Mouse (Mus musculus) kidney, embryonic 16.5 days (tissue): ENCODE measurements around the gene Tmem140. TPM values are rescaled to one million over a fixed set of nuclear protein-coding genes. Genes with fewer than 3 reads are reported as not detected.

Source experiments
- ATAC-seq: fragments of 200-750 bp; cut with Nextera tagmentation; 2 replicates; pipeline ENCODE4 v1.8.0; 2017; ENCODE audit warnings: moderate TSS enrichment; ENCODE audit not compliant: low FRiP score, low TSS enrichment
- H3K27ac ChIP-seq: fragments of 300-500 bp; sonication (generic); 2 replicates; pipeline ENCODE4 v1.5.1; 2014; ENCODE audit warnings: low read length
- H3K27me3 ChIP-seq: fragments of 300-500 bp; sonication (generic); 2 replicates; pipeline ENCODE4 v1.6.1; 2014; ENCODE audit warnings: low read length, control low read depth, mixed read lengths; ENCODE audit not compliant: insufficient read depth
- H3K36me3 ChIP-seq: fragments of 300-500 bp; sonication (generic); 2 replicates; pipeline ENCODE4 v1.6.1; 2014; ENCODE audit warnings: low read length, control low read depth, mixed read lengths; ENCODE audit not compliant: insufficient read depth
- H3K4me1 ChIP-seq: fragments of 300-500 bp; sonication (generic); 2 replicates; pipeline ENCODE4 v1.6.1; 2014; ENCODE audit warnings: low read length, control low read depth, mixed read lengths; ENCODE audit not compliant: insufficient read depth
- H3K4me2 ChIP-seq: fragments of 300-500 bp; sonication (generic); replicated peaks from 2 replicates; pipeline ENCODE4 v1.6.1; 2014; ENCODE audit warnings: low read depth, low read length
- H3K4me3 ChIP-seq: fragments of 300-500 bp; sonication (generic); 2 replicates; pipeline ENCODE4 v1.5.1; 2014; ENCODE audit warnings: mild to moderate bottlenecking, low read length
- H3K9ac ChIP-seq: fragments of 300-500 bp; sonication (generic); replicated peaks from 2 replicates; pipeline ENCODE4 v1.6.1; 2014; ENCODE audit warnings: low read length
- H3K9me3 ChIP-seq: fragments of 300-500 bp; sonication (generic); 2 replicates; pipeline ENCODE4 v1.6.1; 2016; ENCODE audit warnings: low read length, control low read depth
- WGBS: fragments of 180-500 bp; shearing (Covaris S2); extraction: QIAGEN DNeasy Blood & Tissue Kit; methylation state at CpG from one replicate; pipeline ENCODE4 v1.1.7; 2014; 5-methylcytosine and 5-hydroxymethylcytosine counted together
- polyA plus RNA-seq: library from polyadenylated mRNA; unstranded; fragments of >200 nt; fragmentation: Nextera tagmentation; extraction: Ambion mirVana; gene quantifications from 2 replicates; pipeline ENCODE4 v1.2.1, GENCODE M21; 2015

Tmem140 gene
- polyA plus RNA-seq, 1 experiment from 2014 or later: 2.8 TPM

GRCm38 (mm10) chr6:34906125-34906524, 43.2 kb downstream of the Tmem140 start:
- 70% methylated on average over 2 of the region's 2 CpGs for WGBS
- H3K27me3 ChIP-seq: no peaks in the 10 kb centered on the region
- no peak overlapping the region for H3K4me3 ChIP-seq
- H3K27ac ChIP-seq: no peak overlapping the region
- no peak overlapping the region for H3K9ac ChIP-seq
- peaks cover 13% of the 10 kb centered on the region for H3K4me1 ChIP-seq
- H3K9me3 ChIP-seq: no peaks in the 10 kb centered on the region
- H3K36me3 ChIP-seq: peaks cover 20% of the 10 kb centered on the region
- H3K4me2 ChIP-seq: no peak overlapping the region
- no peak for ATAC-seq

DNA sequence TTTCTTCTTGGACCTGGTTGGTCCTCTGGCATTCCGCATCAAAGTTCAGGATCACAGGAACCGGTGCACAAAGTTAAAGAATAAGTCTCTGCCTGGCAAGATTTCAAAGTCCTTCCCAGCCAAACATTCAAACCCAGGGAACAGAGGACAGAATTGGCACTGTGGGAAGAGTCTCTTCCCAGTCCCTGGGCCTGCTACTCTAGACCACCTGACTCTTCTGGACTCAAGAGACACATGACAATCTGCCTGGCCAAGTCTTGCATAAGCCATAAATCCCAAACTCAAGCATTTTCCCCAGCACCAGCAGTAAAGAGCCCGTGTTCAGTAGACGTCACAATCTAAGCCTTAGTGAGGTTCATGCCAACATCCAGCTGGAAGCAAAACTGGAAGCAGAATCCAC, 43.7 kb downstream of the Tmem140 start:
- H3K36me3 ChIP-seq: peaks cover 20% of the 10 kb centered on the region
- H3K27ac ChIP-seq: no peak overlapping the region
- no peak for ATAC-seq
- H3K4me2 ChIP-seq: no peak overlapping the region
- no peak overlapping the region for H3K9ac ChIP-seq
- no peak overlapping the region for H3K4me3 ChIP-seq
- WGBS: 85% methylated on average over 4 of the region's 4 CpGs
- H3K4me1 ChIP-seq: peaks cover 13% of the 10 kb centered on the region
- H3K9me3 ChIP-seq: no peaks in the 10 kb centered on the region
- no peaks in the 10 kb centered on the region for H3K27me3 ChIP-seq

DNA sequence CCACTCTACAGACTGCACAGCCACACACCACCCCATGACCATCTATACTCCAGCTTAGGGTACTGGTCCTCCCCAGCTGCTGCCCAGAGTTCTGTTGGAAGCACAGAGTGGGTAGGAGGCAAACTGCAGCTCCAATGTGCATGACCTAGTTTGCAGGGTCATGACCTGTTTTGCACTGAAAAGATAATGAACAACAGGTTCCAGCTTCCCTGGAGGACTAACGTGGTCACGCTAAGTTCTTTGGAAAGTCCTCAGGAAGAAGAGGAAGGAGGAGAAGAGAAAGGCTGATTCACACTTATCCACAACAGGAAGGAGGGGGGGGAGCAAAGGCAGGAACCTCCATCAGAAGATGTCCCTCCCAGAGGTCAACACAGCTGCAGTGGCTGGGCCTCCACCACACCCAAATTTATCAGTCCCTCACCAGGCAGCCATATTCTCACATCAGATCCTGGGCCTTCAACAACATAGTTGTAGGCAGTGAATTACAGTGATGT, 44.2 kb downstream of the Tmem140 start:
- no peak for ATAC-seq
- Histone ChIP-seq H3K27ac (no peak overlapping the region), H3K9ac (no peak overlapping the region), H3K36me3 (peaks cover 19% of the 10 kb centered on the region), H3K4me1 (peaks cover 13% of the 10 kb centered on the region), H3K4me2 (no peak overlapping the region), H3K27me3 (no peaks in the 10 kb centered on the region), H3K4me3 (no peak overlapping the region), H3K9me3 (no peaks in the 10 kb centered on the region)
- 76% methylated on average over 2 of the region's 2 CpGs for WGBS

DNA sequence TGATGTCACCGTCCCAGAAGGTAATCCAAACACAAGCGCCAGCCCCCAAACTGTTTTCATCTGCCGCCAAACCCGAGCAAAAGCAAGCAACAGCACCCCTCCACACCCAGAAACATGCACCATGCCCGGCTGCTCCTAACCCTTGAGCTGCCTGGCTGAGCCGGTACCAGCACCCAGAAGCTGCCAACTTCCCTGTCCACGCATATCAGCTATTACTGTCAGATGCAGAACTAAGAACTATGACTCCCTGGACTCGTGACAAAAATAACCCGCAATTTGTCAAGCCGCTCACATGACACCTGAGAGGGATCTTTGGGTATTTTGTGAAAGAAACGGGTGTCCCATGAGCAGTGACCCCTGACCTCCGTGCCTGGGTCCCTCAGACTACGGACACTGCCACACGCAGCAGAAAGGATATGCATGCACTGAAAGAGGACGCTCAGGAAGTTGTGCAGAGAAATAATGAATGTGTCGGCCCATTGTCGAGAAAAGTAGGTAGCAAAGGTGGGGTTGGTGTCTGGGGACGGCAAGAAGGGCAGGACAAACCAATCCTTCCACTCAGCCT, 44.8 kb downstream of the Tmem140 start:
- peaks cover 11% of the 10 kb centered on the region for H3K4me1 ChIP-seq
- no peak overlapping the region for H3K4me2 ChIP-seq
- H3K36me3 ChIP-seq: peaks cover 17% of the 10 kb centered on the region
- 83% methylated on average over 18 of the region's 18 CpGs for WGBS
- no peaks in the 10 kb centered on the region for H3K27me3 ChIP-seq
- ATAC-seq: no peak
- no peak overlapping the region for H3K9ac ChIP-seq
- no peak overlapping the region for H3K4me3 ChIP-seq
- no peaks in the 10 kb centered on the region for H3K9me3 ChIP-seq
- no peak overlapping the region for H3K27ac ChIP-seq

GRCm38 (mm10) chr6:34909631-34910345, 46.8 kb downstream of the Tmem140 start:
- H3K27me3 ChIP-seq: no peaks in the 10 kb centered on the region
- H3K36me3 ChIP-seq: peaks cover 11% of the 10 kb centered on the region
- H3K4me1 ChIP-seq: peaks cover 10% of the 10 kb centered on the region
- H3K4me2 ChIP-seq: peak overlapping the region; percentile 58
- peak overlapping the region; percentile 60 for H3K4me3 ChIP-seq
- no peak; the same call in 1 of the 2 replicates for ATAC-seq
- peak overlapping the region; percentile 74 for H3K9ac ChIP-seq
- H3K27ac ChIP-seq: no peak overlapping the region
- 41% methylated on average over 8 of the region's 8 CpGs for WGBS
- H3K9me3 ChIP-seq: no peaks in the 10 kb centered on the region

- Histone ChIP-seq H3K27ac (peak within 1 kb of the TSS; percentile 75), H3K4me1 (peaks cover 10% of the 10 kb centered on the region), H3K9ac (peak within 1 kb of the TSS; percentile 74), H3K9me3 (no peaks in the 10 kb centered on the region), H3K27me3 (no peaks in the 10 kb centered on the region), H3K36me3 (peaks cover 7% of the 10 kb centered on the region), H3K4me3 (peak within 1 kb of the TSS; percentile 60), H3K4me2 (peak within 1 kb of the TSS; percentile 58)
- WGBS: under 1% methylated on average over 61 of the region's 64 CpGs
- ATAC-seq: peak; percentile 93
These were observed 47.6 kb downstream of the Tmem140 start, which contains the start of gene Wdr91 for GRCm38 (mm10) chr6:34910371-34911219. TSS of gene Wdr91 (minus strand) at chr6:34910876.

GRCm38 (mm10) chr6:34913341-34914040, 50.5 kb downstream of the Tmem140 start:
- no peak overlapping the region for H3K27ac ChIP-seq
- H3K9ac ChIP-seq: no peak overlapping the region
- no peaks in the 10 kb centered on the region for H3K36me3 ChIP-seq
- 75% methylated on average over 13 of the region's 13 CpGs for WGBS
- ATAC-seq: no peak
- peaks cover 10% of the 10 kb centered on the region for H3K4me1 ChIP-seq
- no peak overlapping the region for H3K4me3 ChIP-seq
- no peaks in the 10 kb centered on the region for H3K9me3 ChIP-seq
- no peak overlapping the region for H3K4me2 ChIP-seq
- no peaks in the 10 kb centered on the region for H3K27me3 ChIP-seq

GRCm38 (mm10) chr6:34914462-34914861, 51.5 kb downstream of the Tmem140 start:
- Histone ChIP-seq H3K4me2 (no peak overlapping the region), H3K9me3 (no peaks in the 10 kb centered on the region), H3K36me3 (no peaks in the 10 kb centered on the region), H3K27ac (no peak overlapping the region), H3K9ac (no peak overlapping the region), H3K4me3 (no peak overlapping the region), H3K27me3 (no peaks in the 10 kb centered on the region), H3K4me1 (peaks cover 7% of the 10 kb centered on the region)
- no peak for ATAC-seq
- 86% methylated on average over 3 of the region's 3 CpGs for WGBS

DNA sequence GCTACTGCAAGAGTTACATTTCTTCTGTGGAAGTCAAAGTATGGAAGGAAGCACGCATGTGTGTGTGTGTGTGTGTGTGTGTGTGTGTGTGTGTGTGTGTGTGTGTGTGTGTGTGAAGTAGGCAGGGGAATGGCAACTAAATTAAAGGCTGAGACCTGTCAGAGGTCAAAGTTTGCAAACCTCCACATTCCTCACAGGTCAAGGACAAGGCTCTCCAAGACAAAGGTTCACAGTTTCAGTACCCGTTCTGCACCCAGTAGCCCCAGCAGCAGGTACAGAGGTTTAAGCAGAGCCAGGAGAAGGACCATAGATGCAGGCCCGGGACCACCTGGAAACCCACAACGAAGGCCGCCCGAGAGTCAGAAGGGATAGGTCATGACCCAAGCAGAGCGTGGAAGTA, 56.2 kb downstream of the Tmem140 start:
- no peaks in the 10 kb centered on the region for H3K4me1 ChIP-seq
- 62% methylated on average over 7 of the region's 7 CpGs for WGBS

More for the DNA sequence above, 56.2 kb downstream of the Tmem140 start:
- Histone ChIP-seq H3K27me3 (no peaks in the 10 kb centered on the region), H3K9me3 (no peaks in the 10 kb centered on the region), H3K4me3 (no peak overlapping the region), H3K27ac (no peak overlapping the region), H3K4me2 (no peak overlapping the region), H3K36me3 (no peaks in the 10 kb centered on the region), H3K9ac (no peak overlapping the region)
- ATAC-seq: no peak
